Mouse (Mus musculus) cerebellum, adult 2 months (tissue): Measurements from ENCODE around the gene Wdr24. TPM values are rescaled to one million over a fixed set of nuclear protein-coding genes. Genes with fewer than 3 reads are reported as not detected.

Experiments used
- DNase-seq, 2 experiments: peaks; one replicate each; pipeline ENCODE4 v3.0.0; 2021
- H3K27ac ChIP-seq: fragments of 200-500 bp; 2 replicates; pipeline ENCODE4 v1.5.1; 2012; ENCODE audit warnings: low read length, control low read depth, inconsistent platforms; ENCODE audit not compliant: insufficient read depth
- H3K27me3 ChIP-seq: fragments of 200-500 bp; 2 replicates; pipeline ENCODE4 v1.6.1; 2012; ENCODE audit warnings: inconsistent platforms, mild to moderate bottlenecking, low read length, moderate library complexity; ENCODE audit not compliant: control insufficient read depth, insufficient read depth
- H3K4me1 ChIP-seq: fragments of 200-500 bp; 2 replicates; pipeline ENCODE4 v1.6.1; 2011; ENCODE audit warnings: low read length; ENCODE audit not compliant: control insufficient read depth, insufficient read depth
- H3K4me3 ChIP-seq: fragments of 200-500 bp; replicated peaks from 2 replicates; pipeline ENCODE3; 2011; ENCODE audit warnings: mild to moderate bottlenecking, low read depth, low read length, control low read depth; ENCODE audit not compliant: insufficient read depth
- CTCF ChIP-seq: fragments of 200-500 bp; IDR thresholded peaks from 2 replicates; pipeline ENCODE4 v1.5.1; 2011; ENCODE audit warnings: low read depth, mild to moderate bottlenecking, control low read depth, low read length, moderate library complexity, borderline replicate concordance; ENCODE audit not compliant: insufficient read depth
- POLR2A ChIP-seq: fragments of 200-500 bp; IDR thresholded peaks from 2 replicates; pipeline ENCODE4 v1.6.1; 2011; ENCODE audit warnings: low read length, control low read depth, borderline replicate concordance; ENCODE audit not compliant: insufficient read depth
- WGBS: fragments of 180-500 bp; shearing (Covaris S2); methylation state at CpG from one replicate; pipeline ENCODE4 v1.1.7; 2018; 5-methylcytosine and 5-hydroxymethylcytosine counted together
- polyA plus RNA-seq: library from polyadenylated mRNA; depleted of rRNA; stranded (reverse); fragments of >200 nt; gene quantifications from 2 replicates; pipeline ENCODE4 v1.2.3, GENCODE M21; 2012

The Wdr24 gene
- polyA plus RNA-seq, 1 experiment = 32.8 TPM

GRCm38 (mm10) chr17:25827011-25827410 is 3.6 kb downstream of the Wdr24 start:
- no peaks in the 10 kb centered on the region for H3K27me3 ChIP-seq
- no peak overlapping the region for H3K27ac ChIP-seq
- TF ChIP-seq POLR2A = no peak
- TF ChIP-seq CTCF = no peak
- DNase-seq = no peak
- peaks cover 33% of the 10 kb centered on the region for H3K4me1 ChIP-seq
- H3K4me3 ChIP-seq = no peak overlapping the region
- WGBS = 92% methylated on average over 13 of the region's 13 CpGs

GRCm38 (mm10) chr17:25827546-25828222 is 4.3 kb downstream of the Wdr24 start:
- WGBS = 76% methylated on average over 22 of the region's 22 CpGs
- no peak for TF ChIP-seq CTCF
- no peak for TF ChIP-seq POLR2A
- H3K4me3 ChIP-seq = no peak overlapping the region
- peaks cover 33% of the 10 kb centered on the region for H3K4me1 ChIP-seq
- no peak overlapping the region for H3K27ac ChIP-seq
- no peak for DNase-seq
- H3K27me3 ChIP-seq = no peaks in the 10 kb centered on the region

- WGBS = 66% methylated on average over 8 of the region's 8 CpGs
- Histone ChIP-seq H3K4me1 (peaks cover 33% of the 10 kb centered on the region), H3K27me3 (no peaks in the 10 kb centered on the region), H3K27ac (peak overlapping the region; percentile 6; the same call in 1 of the 2 replicates), H3K4me3 (peak overlapping the region; percentile 92)
- TF ChIP-seq CTCF = no peak
- no peak for DNase-seq
These were observed 4.8 kb downstream of the Wdr24 start for GRCm38 (mm10) chr17:25828223-25828594.

GRCm38 (mm10) chr17:25828712-25829557 is 5.5 kb downstream of the Wdr24 start, which contains the start of gene Jmjd8:
Gene Jmjd8, plus strand, starts transcription at chr17:25828867.
- TF ChIP-seq POLR2A (peak; percentile 80), CTCF (peak; percentile 58; the same call in 1 of the 2 replicates)
- Histone ChIP-seq H3K27me3 (no peaks in the 10 kb centered on the region), H3K4me1 (peaks cover 33% of the 10 kb centered on the region), H3K4me3 (peak within 1 kb of the TSS; percentile 92), H3K27ac (peak within 1 kb of the TSS; percentile 52)
- 1% methylated on average over 32 of the region's 32 CpGs for WGBS
- peak; percentile 84 to 85 for DNase-seq

- no peak for DNase-seq
- H3K4me1 ChIP-seq = peaks cover 32% of the 10 kb centered on the region
- peak overlapping the region; percentile 92 for H3K4me3 ChIP-seq
- TF ChIP-seq CTCF = no peak
- peak; percentile 22; the same call in 1 of the 2 replicates for TF ChIP-seq POLR2A
- no peaks in the 10 kb centered on the region for H3K27me3 ChIP-seq
- H3K27ac ChIP-seq = no peak overlapping the region
- WGBS = 16% methylated on average over 8 of the region's 8 CpGs
These were observed 6.2 kb downstream of the Wdr24 start for GRCm38 (mm10) chr17:25829558-25830017.

- Histone ChIP-seq H3K27me3 (no peaks in the 10 kb centered on the region), H3K4me3 (no peak overlapping the region), H3K4me1 (peaks cover 39% of the 10 kb centered on the region), H3K27ac (no peak overlapping the region)
- 80% methylated on average over 4 of the region's 4 CpGs for WGBS
- no peak for DNase-seq
- TF ChIP-seq CTCF (no peak), POLR2A (no peak)
These were observed 6.8 kb downstream of the Wdr24 start for GRCm38 (mm10) chr17:25830200-25830753.

GRCm38 (mm10) chr17:25830806-25831431 is 7.5 kb downstream of the Wdr24 start:
- no peak overlapping the region for H3K4me3 ChIP-seq
- 77% methylated on average over 14 of the region's 14 CpGs for WGBS
- no peak for TF ChIP-seq POLR2A
- TF ChIP-seq CTCF = no peak
- DNase-seq = no peak
- peaks cover 45% of the 10 kb centered on the region for H3K4me1 ChIP-seq
- H3K27ac ChIP-seq = no peak overlapping the region
- H3K27me3 ChIP-seq = no peaks in the 10 kb centered on the region
